Mouse (Mus musculus): Measurements from ENCODE around the gene Slc38a8. TPM values are rescaled to one million over a fixed set of nuclear protein-coding genes. Genes with fewer than 3 reads are reported as not detected.

Gene Slc38a8
- polyA plus RNA-seq, 1 experiment = not detected

- Histone ChIP-seq H3K27me3 (replicated peaks) (peaks cover 71% of the 10 kb centered on the region), H3K4me1 (no peaks in the 10 kb centered on the region), H3K4me3 (replicated peaks) (no peak overlapping the region), H3K36me3 (replicated peaks; ENCODE audit: low read length) (no peaks in the 10 kb centered on the region), H3K9me3 (no peaks in the 10 kb centered on the region)
- TF ChIP-seq FLI1 (IDR thresholded peaks at IDR 0.05; ENCODE audit: low read length) (no peak), GATA1 (IDR thresholded peaks at IDR 0.05; ENCODE audit: borderline replicate concordance, low read length) (no peak)
Observed at GRCm38 (mm10) chr8:119459724-119460123, 41.8 kb downstream of the Slc38a8 start.

GRCm38 (mm10) chr8:119456045-119456444 lies 45.5 kb downstream of the Slc38a8 start:
- Histone ChIP-seq H3K4me3 (replicated peaks) (no peak overlapping the region), H3K27me3 (replicated peaks) (peaks cover 73% of the 10 kb centered on the region), H3K9me3 (no peaks in the 10 kb centered on the region), H3K36me3 (replicated peaks; ENCODE audit: low read length) (no peaks in the 10 kb centered on the region), H3K4me1 (no peaks in the 10 kb centered on the region)
- no peak for TF ChIP-seq GATA1 (IDR thresholded peaks at IDR 0.05; ENCODE audit: borderline replicate concordance, low read length)
- no peak for TF ChIP-seq FLI1 (IDR thresholded peaks at IDR 0.05; ENCODE audit: low read length)

GRCm38 (mm10) chr8:119452919-119453318 lies 48.6 kb downstream of the Slc38a8 start:
- H3K36me3 ChIP-seq (replicated peaks; ENCODE audit: low read length) = no peaks in the 10 kb centered on the region
- no peak overlapping the region for H3K4me3 ChIP-seq (replicated peaks)
- H3K4me1 ChIP-seq = no peaks in the 10 kb centered on the region; the same call in 1 of the 2 replicates
- H3K27me3 ChIP-seq (replicated peaks) = peaks cover 90% of the 10 kb centered on the region
- H3K9me3 ChIP-seq = no peaks in the 10 kb centered on the region
- TF ChIP-seq FLI1 (IDR thresholded peaks at IDR 0.05; ENCODE audit: low read length) (no peak), GATA1 (IDR thresholded peaks at IDR 0.05; ENCODE audit: borderline replicate concordance, low read length) (no peak)

DNA sequence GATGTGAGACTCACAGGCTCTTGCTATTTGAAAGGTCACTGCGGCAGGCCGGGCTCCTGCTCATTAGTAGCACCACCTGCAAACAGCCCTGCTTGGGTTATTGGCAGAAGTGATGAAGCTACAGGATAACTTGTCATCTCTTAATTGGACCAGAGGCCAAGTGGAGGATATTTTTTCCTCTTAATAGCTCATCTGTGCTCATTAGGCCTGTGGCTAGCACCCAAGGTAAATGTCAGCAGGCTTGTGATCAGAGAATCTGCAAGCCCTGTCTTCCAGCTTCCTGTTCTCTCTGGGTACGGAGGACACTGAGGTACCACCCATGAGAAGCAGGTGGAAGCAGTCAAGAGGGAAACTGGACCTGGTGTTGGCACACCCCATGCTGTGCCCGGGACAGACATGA lies 50.4 kb downstream of the Slc38a8 start:
- peaks cover 15% of the 10 kb centered on the region for H3K4me1 ChIP-seq
- no peaks in the 10 kb centered on the region for H3K9me3 ChIP-seq
- H3K27me3 ChIP-seq (replicated peaks) = peaks cover 96% of the 10 kb centered on the region
- H3K36me3 ChIP-seq (replicated peaks; ENCODE audit: low read length) = no peaks in the 10 kb centered on the region
- no peak overlapping the region for H3K4me3 ChIP-seq (replicated peaks)
- no peak for TF ChIP-seq FLI1 (IDR thresholded peaks at IDR 0.05; ENCODE audit: low read length)
- TF ChIP-seq GATA1 (IDR thresholded peaks at IDR 0.05; ENCODE audit: borderline replicate concordance, low read length) = no peak

DNA sequence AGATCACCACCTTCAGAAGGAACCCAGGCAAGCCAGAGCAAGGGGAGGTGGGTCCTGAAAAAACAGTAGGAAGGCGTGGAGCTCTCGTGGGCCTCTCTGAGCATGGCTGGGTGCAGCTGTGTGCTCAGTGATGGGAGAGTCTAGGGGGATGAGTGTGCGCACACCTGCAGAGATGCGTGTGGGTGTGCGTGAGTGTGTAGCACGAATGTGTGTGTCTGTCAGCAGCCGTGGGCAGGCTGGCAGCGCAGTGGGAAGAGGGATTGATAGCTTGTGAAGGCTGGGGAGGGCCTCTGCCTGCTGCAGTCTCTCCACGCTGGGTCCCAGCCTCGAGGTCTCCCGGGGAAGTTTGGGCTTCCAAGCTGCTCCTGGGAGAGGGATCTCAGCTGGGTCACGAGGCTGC lies 51.9 kb downstream of the Slc38a8 start:
- H3K27me3 ChIP-seq (replicated peaks) = peaks cover 99% of the 10 kb centered on the region
- no peak for TF ChIP-seq FLI1 (IDR thresholded peaks at IDR 0.05; ENCODE audit: low read length)
- no peak for TF ChIP-seq GATA1 (IDR thresholded peaks at IDR 0.05; ENCODE audit: borderline replicate concordance, low read length)
- no peaks in the 10 kb centered on the region for H3K9me3 ChIP-seq
- H3K36me3 ChIP-seq (replicated peaks; ENCODE audit: low read length) = peaks cover 14% of the 10 kb centered on the region
- H3K4me3 ChIP-seq (replicated peaks) = no peak overlapping the region
- peaks cover 17% of the 10 kb centered on the region for H3K4me1 ChIP-seq

DNA sequence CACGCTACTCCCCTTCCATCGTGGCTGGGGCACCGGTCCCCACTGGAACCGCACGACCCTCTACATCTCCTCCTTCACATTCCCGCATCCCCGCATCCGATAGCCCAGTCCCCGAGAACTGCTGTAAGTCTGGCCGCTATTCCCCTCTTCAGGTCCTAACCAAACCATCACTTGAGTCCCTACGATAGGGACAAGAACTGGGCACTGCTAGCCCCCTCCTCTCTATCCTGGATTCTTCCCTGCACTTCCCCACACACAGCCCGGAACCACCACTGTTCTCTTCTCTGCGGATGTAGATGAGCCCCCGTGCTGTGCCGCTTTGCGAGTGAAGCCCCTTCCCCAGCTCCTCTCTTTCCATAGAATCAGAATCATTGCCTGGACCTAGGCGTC lies 53.7 kb downstream of the Slc38a8 start:
- TF ChIP-seq GATA1 (IDR thresholded peaks at IDR 0.05; ENCODE audit: borderline replicate concordance, low read length) (no peak), FLI1 (IDR thresholded peaks at IDR 0.05; ENCODE audit: low read length) (no peak)
- H3K36me3 ChIP-seq (replicated peaks; ENCODE audit: low read length) = peaks cover 26% of the 10 kb centered on the region
- no peaks in the 10 kb centered on the region for H3K9me3 ChIP-seq
- H3K27me3 ChIP-seq (replicated peaks) = peaks cover 93% of the 10 kb centered on the region
- H3K4me3 ChIP-seq (replicated peaks) = no peak overlapping the region
- H3K4me1 ChIP-seq = peaks cover 18% of the 10 kb centered on the region

DNA sequence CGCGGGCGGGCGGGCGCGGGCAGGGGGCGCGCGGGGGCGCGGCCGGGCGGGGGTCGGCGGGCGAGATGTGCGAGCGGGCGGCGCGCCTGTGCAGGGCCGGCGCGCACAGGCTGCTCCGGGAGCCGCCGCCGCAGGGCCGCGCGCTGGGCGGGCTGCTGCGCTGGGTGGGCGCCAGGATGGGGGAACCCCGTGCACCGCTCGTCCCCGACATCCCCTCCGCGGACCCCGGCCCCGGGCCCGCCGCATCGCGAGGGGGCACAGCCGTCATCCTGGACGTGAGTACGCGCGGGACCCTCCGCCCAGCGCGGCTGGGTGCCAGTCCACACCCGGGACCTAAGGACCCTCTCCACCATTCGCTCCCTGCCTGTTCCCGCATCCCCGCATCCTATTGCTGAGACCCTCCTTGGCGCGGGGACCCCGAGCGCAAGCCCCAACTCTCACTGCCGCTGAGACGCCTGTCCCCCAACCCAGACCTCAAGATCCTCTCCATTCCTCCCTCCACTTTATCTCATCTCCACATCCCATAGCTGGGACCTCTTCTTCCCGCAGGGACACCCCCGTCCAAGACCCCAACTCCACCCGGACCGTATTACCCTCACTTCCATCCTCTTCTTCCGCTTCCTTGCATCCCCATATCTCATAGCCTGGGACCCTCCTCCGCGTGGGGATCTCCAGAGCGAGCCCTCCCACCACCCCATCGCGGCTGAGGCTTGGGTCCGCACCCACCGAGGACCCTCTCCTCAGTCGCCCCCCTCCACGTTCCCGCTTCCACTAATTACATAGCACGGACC lies 54.3 kb downstream of the Slc38a8 start:
- H3K27me3 ChIP-seq (replicated peaks) = peaks cover 92% of the 10 kb centered on the region
- no peaks in the 10 kb centered on the region for H3K9me3 ChIP-seq
- no peak for TF ChIP-seq GATA1 (IDR thresholded peaks at IDR 0.05; ENCODE audit: borderline replicate concordance, low read length)
- TF ChIP-seq FLI1 (IDR thresholded peaks at IDR 0.05; ENCODE audit: low read length) = no peak
- peaks cover 20% of the 10 kb centered on the region for H3K4me1 ChIP-seq
- peak overlapping the region; percentile 87 for H3K4me3 ChIP-seq (replicated peaks)
- H3K36me3 ChIP-seq (replicated peaks; ENCODE audit: low read length) = peaks cover 31% of the 10 kb centered on the region

DNA sequence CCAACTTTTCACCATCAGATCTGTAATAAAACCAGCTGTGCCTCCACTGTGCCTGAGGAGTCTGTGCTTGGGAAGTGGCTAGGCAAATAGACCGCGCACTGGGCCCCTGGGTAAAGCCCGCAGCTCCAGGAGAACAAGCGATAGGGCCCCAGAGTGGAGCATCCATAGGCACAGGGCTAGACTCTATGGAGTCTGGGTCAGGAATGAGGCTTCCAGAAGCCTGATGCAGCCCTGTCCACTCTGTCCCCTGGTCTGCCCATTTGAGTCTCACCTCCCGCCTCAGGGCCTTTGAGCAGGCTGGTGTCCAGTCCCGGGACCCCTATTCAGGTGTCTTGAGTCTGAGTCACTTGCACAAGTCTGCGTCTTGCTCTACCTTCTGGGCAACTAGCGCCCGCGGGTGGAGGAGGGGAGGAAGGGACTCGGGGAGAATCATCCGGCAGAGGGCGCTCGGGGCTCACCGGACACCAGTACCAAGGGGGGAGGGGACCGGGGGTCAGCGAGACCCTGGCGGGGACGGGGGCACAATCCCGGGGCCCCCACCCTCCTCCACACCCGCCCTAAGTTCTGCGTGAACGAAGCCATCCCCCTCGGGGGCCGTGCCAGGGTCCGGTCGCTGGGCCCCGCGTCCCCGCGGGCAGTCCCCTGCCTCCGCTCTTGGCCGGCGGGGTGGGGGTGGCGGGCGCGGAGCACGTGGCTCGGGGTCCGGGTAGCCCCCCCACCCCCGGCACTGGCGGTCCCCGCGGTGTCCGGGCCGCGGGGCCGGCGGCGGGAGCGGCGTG lies 55.1 kb downstream of the Slc38a8 start, which contains the start of gene Necab2:
Gene Necab2 (plus strand): TSS at position 509 of the 779 bp plus-strand sequence.
- Histone ChIP-seq H3K36me3 (replicated peaks; ENCODE audit: low read length) (peaks cover 37% of the 10 kb centered on the region), H3K9me3 (no peaks in the 10 kb centered on the region), H3K27me3 (replicated peaks) (peaks cover 91% of the 10 kb centered on the region), H3K4me3 (replicated peaks) (peak within 1 kb of the TSS; percentile 87), H3K4me1 (peaks cover 25% of the 10 kb centered on the region)
- no peak for TF ChIP-seq FLI1 (IDR thresholded peaks at IDR 0.05; ENCODE audit: low read length)
- TF ChIP-seq GATA1 (IDR thresholded peaks at IDR 0.05; ENCODE audit: borderline replicate concordance, low read length) = no peak

- Histone ChIP-seq H3K4me1 (peaks cover 57% of the 10 kb centered on the region), H3K4me3 (replicated peaks) (no peak overlapping the region), H3K9me3 (no peaks in the 10 kb centered on the region), H3K36me3 (replicated peaks; ENCODE audit: low read length) (peaks cover 37% of the 10 kb centered on the region), H3K27me3 (replicated peaks) (peaks cover 63% of the 10 kb centered on the region)
- TF ChIP-seq FLI1 (IDR thresholded peaks at IDR 0.05; ENCODE audit: low read length) (no peak), GATA1 (IDR thresholded peaks at IDR 0.05; ENCODE audit: borderline replicate concordance, low read length) (no peak)
Observed at GRCm38 (mm10) chr8:119442970-119443369, 58.5 kb downstream of the Slc38a8 start.

DNA sequence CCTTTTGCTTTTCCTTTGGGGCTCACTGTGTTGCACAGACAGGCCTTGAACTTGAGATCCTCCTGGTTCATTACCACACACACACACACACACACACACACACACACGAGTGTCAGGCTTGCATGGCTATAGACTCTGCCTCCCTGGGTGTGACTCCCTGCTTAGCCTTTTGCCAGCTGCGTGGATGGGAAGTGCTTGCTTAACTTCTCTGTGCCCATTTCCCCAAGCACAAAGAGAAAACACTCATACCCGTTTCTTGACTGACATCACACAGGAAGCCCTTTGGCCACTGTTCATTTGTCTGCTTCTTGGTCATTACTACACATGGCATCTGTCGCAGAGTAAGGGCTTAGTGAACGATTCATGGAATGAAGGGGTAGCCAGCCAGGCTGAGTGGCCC lies 59.5 kb downstream of the Slc38a8 start:
- no peak for TF ChIP-seq GATA1 (IDR thresholded peaks at IDR 0.05; ENCODE audit: borderline replicate concordance, low read length)
- TF ChIP-seq FLI1 (IDR thresholded peaks at IDR 0.05; ENCODE audit: low read length) = no peak
- no peaks in the 10 kb centered on the region for H3K9me3 ChIP-seq
- peak overlapping the region; percentile 24 for H3K4me3 ChIP-seq (replicated peaks)
- peaks cover 53% of the 10 kb centered on the region for H3K27me3 ChIP-seq (replicated peaks)
- H3K4me1 ChIP-seq = peaks cover 59% of the 10 kb centered on the region
- H3K36me3 ChIP-seq (replicated peaks; ENCODE audit: low read length) = peaks cover 37% of the 10 kb centered on the region

Measured in megakaryocyte, embryonic 14.5 days (primary cell).